Mouse (Mus musculus) A20 (cell line): ENCODE measurements around the gene Rpap2.

Experiments used
- DNase-seq: peaks from one replicate; pipeline ENCODE4 v3.0.0-alpha.2; 2011; ENCODE audit warnings: low read depth, low spot score

The Rpap2 gene

GRCm38 (mm10) chr5:107687161-107687560 lies 90.0 kb downstream of the Rpap2 start:
- peak; percentile 67 for DNase-seq

GRCm38 (mm10) chr5:107687592-107688498 lies 90.7 kb downstream of the Rpap2 start:
- peak; percentile 97 for DNase-seq

- no peak for DNase-seq
Measured at GRCm38 (mm10) chr5:107688499-107688866, 91.3 kb downstream of the Rpap2 start.

GRCm38 (mm10) chr5:107695019-107695418 lies 97.8 kb downstream of the Rpap2 start:
- no peak for DNase-seq

- no peak for DNase-seq
Measured at GRCm38 (mm10) chr5:107698888-107699287, 101.7 kb downstream of the Rpap2 start.

- peak; percentile 21 for DNase-seq
Measured at GRCm38 (mm10) chr5:107700873-107701272, 103.7 kb downstream of the Rpap2 start.

GRCm38 (mm10) chr5:107701658-107702057 lies 104.5 kb downstream of the Rpap2 start:
- DNase-seq, result no peak

- DNase-seq, result peak; percentile 69
Measured at GRCm38 (mm10) chr5:107703207-107703763, 106.1 kb downstream of the Rpap2 start.

GRCm38 (mm10) chr5:107705756-107706155 lies 108.6 kb downstream of the Rpap2 start:
- DNase-seq, result no peak

- DNase-seq, result no peak
Measured at GRCm38 (mm10) chr5:107706262-107706661, 109.1 kb downstream of the Rpap2 start.

- DNase-seq, result peak; percentile 49
Measured at GRCm38 (mm10) chr5:107708124-107708797, 111.1 kb downstream of the Rpap2 start.
